Mouse (Mus musculus) liver, embryonic 14.5 days (tissue): Measurements from ENCODE around the gene Zmiz1. TPM values are rescaled to one million over a fixed set of nuclear protein-coding genes. Genes with fewer than 3 reads are reported as not detected.
A peak's percentile ranks its signal among the peaks of the same experiment; 100 is the strongest.

ENCODE experiments used
- ATAC-seq: fragments of 200-750 bp; cut with Nextera tagmentation; 2 replicates; pipeline ENCODE4 v1.8.0; 2017; ENCODE audit warnings: moderate number of reproducible peaks, mild to moderate bottlenecking, moderate library complexity; ENCODE audit not compliant: insufficient read depth
- DNase-seq, 3 experiments: peaks; one replicate each; pipeline ENCODE4 v3.0.0-alpha.2; 2012 to 2013; ENCODE audit warnings: low read depth in 3 of 3, low spot score in 3 of 3
- H3K27ac ChIP-seq: fragments of 300-500 bp; sonication (generic); 2 replicates; pipeline ENCODE4 v1.5.1; 2014; ENCODE audit warnings: moderate library complexity, mild to moderate bottlenecking, control low read depth, inconsistent platforms
- H3K27me3 ChIP-seq: fragments of 300-500 bp; sonication (generic); 2 replicates; pipeline ENCODE4 v1.6.1; 2014; ENCODE audit warnings: mild to moderate bottlenecking, low read length, moderate library complexity; ENCODE audit not compliant: control insufficient read depth, insufficient read depth
- H3K36me3 ChIP-seq: fragments of 300-500 bp; sonication (generic); replicated peaks from 2 replicates; pipeline ENCODE4 v1.6.1; 2014; ENCODE audit warnings: low read depth; ENCODE audit not compliant: control insufficient read depth, insufficient read depth
- H3K4me1 ChIP-seq, 2 experiments: fragments of 200-500 bp in 1 of 2; fragments of 300-500 bp in 1 of 2; sonication (generic) in 1 of 2; replicated peaks; 2 replicates each; pipeline ENCODE4 v1.6.1; 2012 to 2014; ENCODE audit warnings: antibody characterized with exemption in 1 of 2, inconsistent platforms in 1 of 2, low read length in 1 of 2; ENCODE audit not compliant: control insufficient read depth in 2 of 2, insufficient read depth in 2 of 2
- H3K4me2 ChIP-seq: fragments of 300-500 bp; sonication (generic); 2 replicates; pipeline ENCODE4 v1.6.1; 2014; ENCODE audit warnings: low read depth, mild to moderate bottlenecking, control low read depth, moderate library complexity
- H3K4me3 ChIP-seq, 2 experiments: fragments of 200-500 bp in 1 of 2; fragments of 300-500 bp in 1 of 2; sonication (generic) in 1 of 2; 2 replicates each; pipeline ENCODE4 v1.5.1; 2012 to 2014; ENCODE audit warnings: low read depth in 2 of 2, low read length in 2 of 2, mild to moderate bottlenecking in 2 of 2, control low read depth in 1 of 2, inconsistent platforms in 1 of 2, moderate library complexity in 1 of 2; ENCODE audit not compliant: insufficient read depth in 1 of 2
- H3K9ac ChIP-seq: fragments of 300-500 bp; sonication (generic); replicated peaks from 2 replicates; pipeline ENCODE4 v1.6.1; 2014; ENCODE audit warnings: mild to moderate bottlenecking, control low read depth, moderate library complexity
- H3K9me3 ChIP-seq: fragments of 300-500 bp; sonication (generic); 2 replicates; pipeline ENCODE4 v1.6.1; 2016; ENCODE audit warnings: low read length, mixed read lengths; ENCODE audit not compliant: control insufficient read depth
- CTCF ChIP-seq: IDR thresholded peaks from 2 replicates; pipeline ENCODE4 v1.5.1; 2016; ENCODE audit warnings: antibody characterized with exemption, low read depth, control low read depth
- EP300 ChIP-seq: IDR thresholded peaks from 2 replicates; pipeline ENCODE4 v1.6.1; 2016; ENCODE audit warnings: antibody characterized with exemption, low read depth
- WGBS: fragments of 180-500 bp; shearing (Covaris S2); extraction: QIAGEN DNeasy Blood & Tissue Kit; methylation state at CpG from one replicate; pipeline ENCODE4 v1.1.7; 2014; ENCODE audit not compliant: insufficient replicate concordance; 5-methylcytosine and 5-hydroxymethylcytosine counted together
- polyA plus RNA-seq, 2 experiments: library from polyadenylated mRNA; depleted of rRNA in 1 of 2; stranded (reverse) in 1 of 2; unstranded in 1 of 2; fragments of >200 nt; fragmentation: Nextera tagmentation in 1 of 2; extraction: Ambion mirVana in 1 of 2; gene quantifications; 2 replicates each; pipeline versions ENCODE4 v1.2.1 to v1.2.3; 2012 to 2014

Gene Zmiz1
- polyA plus RNA-seq, 2 experiments: 3.4 to 4.0 TPM

DNA sequence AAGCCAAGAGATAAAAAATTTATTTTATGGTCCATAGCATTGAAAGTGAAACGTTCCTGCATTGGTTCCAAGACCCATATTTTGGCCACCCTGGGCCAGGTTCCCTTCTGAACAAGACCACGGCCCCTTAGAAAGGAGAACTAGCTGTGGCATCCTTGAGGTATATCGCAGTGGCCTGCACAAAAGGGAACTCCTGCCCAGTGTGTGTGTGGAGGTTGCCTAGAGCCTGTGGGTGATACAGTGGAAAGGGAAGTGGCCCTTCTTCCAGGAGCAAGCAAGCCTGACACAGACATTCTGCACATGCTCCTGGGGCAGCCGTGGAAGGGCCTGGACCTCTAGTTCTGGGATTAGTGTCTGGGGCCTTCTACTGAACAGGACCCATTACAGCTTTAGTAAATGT lies 71.4 kb downstream of the Zmiz1 start:
- ATAC-seq: no peak
- TF ChIP-seq CTCF (no peak), EP300 (no peak)
- WGBS: 51% methylated on average over 4 of the region's 4 CpGs
- no peak overlapping the region for H3K27ac ChIP-seq
- DNase-seq: no peak
- no peak overlapping the region for H3K4me3 ChIP-seq
- H3K36me3 ChIP-seq: no peaks in the 10 kb centered on the region
- H3K4me1 ChIP-seq: peaks cover 38 to 48% of the 10 kb centered on the region in 2 experiments
- no peak overlapping the region for H3K4me2 ChIP-seq
- no peak overlapping the region for H3K9ac ChIP-seq
- no peaks in the 10 kb centered on the region for H3K9me3 ChIP-seq
- no peaks in the 10 kb centered on the region for H3K27me3 ChIP-seq

GRCm38 (mm10) chr14:25530815-25531214 lies 71.8 kb downstream of the Zmiz1 start:
- peaks cover 38 to 48% of the 10 kb centered on the region in 2 experiments for H3K4me1 ChIP-seq
- H3K9ac ChIP-seq: no peak overlapping the region
- no peak overlapping the region for H3K4me2 ChIP-seq
- DNase-seq (no peak), ATAC-seq (no peak)
- no peaks in the 10 kb centered on the region for H3K36me3 ChIP-seq
- no peaks in the 10 kb centered on the region for H3K9me3 ChIP-seq
- H3K27me3 ChIP-seq: no peaks in the 10 kb centered on the region
- WGBS: 68% methylated on average over 5 of the region's 5 CpGs
- no peak overlapping the region for H3K4me3 ChIP-seq
- no peak overlapping the region for H3K27ac ChIP-seq
- TF ChIP-seq EP300 (no peak), CTCF (peak; percentile 12; the same call in 1 of the 2 replicates)

- no peaks in the 10 kb centered on the region for H3K27me3 ChIP-seq
- peaks cover 38 to 44% of the 10 kb centered on the region in 2 experiments for H3K4me1 ChIP-seq
- H3K9me3 ChIP-seq: no peaks in the 10 kb centered on the region
- 54% methylated on average over 3 of the region's 3 CpGs for WGBS
- no peak overlapping the region for H3K4me2 ChIP-seq
- ATAC-seq (no peak), DNase-seq (no peak)
- no peak overlapping the region for H3K4me3 ChIP-seq
- no peaks in the 10 kb centered on the region for H3K36me3 ChIP-seq
- no peak overlapping the region for H3K9ac ChIP-seq
- H3K27ac ChIP-seq: no peak overlapping the region
- TF ChIP-seq EP300 (no peak), CTCF (no peak)
Measured at GRCm38 (mm10) chr14:25533010-25533409, 74.0 kb downstream of the Zmiz1 start.

DNA sequence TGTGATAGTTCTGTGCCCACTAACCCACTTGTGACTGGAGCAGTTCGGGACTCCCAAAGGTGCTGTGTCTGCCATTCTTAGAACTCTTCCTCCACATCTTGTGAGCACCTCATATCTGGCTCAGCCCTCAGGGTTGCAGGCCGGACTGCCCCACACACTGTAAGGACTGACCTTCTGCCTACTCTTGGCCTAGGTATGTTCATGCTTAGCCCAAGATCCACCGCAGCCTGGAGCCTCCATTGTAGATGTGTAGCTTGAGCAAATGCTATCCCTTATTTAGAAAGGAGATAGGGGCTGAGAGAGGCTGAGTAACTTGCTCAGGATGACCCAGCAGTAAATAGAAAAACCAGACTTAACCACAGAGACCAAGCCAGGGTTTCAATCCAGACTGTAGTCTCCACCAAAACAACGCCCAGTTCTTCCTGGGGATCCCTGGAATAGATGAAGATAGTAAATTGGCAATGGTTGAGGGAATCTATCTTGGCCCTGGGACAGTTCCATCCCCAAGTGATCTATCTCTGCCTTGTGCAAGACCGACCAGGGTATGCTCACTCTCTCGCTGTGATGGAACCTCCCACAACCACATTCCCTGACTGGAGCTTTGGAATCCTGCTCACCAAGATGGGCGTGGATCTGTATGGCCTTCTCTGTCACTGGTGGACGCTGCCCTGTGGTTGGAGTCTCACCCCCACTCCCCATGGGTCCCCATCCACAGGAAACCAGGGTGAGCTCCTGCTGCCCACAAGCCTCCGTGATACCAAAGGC lies 74.8 kb downstream of the Zmiz1 start:
- ATAC-seq (no peak), DNase-seq (no peak)
- H3K4me1 ChIP-seq: peaks cover 38 to 44% of the 10 kb centered on the region in 2 experiments
- H3K9me3 ChIP-seq: no peaks in the 10 kb centered on the region
- TF ChIP-seq EP300 (no peak), CTCF (no peak)
- H3K4me2 ChIP-seq: no peak overlapping the region; the same call in 1 of the 2 replicates
- H3K27ac ChIP-seq: peak overlapping the region; percentile 4; the same call in 1 of the 2 replicates
- H3K36me3 ChIP-seq: no peaks in the 10 kb centered on the region
- no peak overlapping the region for H3K4me3 ChIP-seq
- no peak overlapping the region for H3K9ac ChIP-seq
- no peaks in the 10 kb centered on the region for H3K27me3 ChIP-seq
- 38% methylated on average over 9 of the region's 9 CpGs for WGBS

DNA sequence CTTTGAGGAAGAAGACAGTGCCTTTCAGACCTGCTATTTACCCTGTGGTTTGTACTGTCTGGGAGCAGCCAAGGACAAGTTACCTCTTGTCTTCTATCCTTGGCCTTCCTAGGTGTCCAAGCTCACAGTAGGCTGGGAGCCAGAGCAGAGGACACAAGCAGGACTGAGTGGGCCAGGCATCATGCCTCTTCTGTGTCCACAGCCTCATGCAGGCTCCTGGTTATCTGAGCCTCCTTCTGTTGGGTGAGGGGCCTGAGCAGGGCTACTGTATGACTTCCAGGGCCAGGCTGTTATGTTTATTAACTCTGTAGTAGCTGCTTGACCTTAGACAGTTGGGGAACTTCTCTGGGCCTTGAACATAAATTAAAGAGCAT lies 75.4 kb downstream of the Zmiz1 start:
- DNase-seq (no peak), ATAC-seq (peak; percentile 65; the same call in 1 of the 2 replicates)
- Histone ChIP-seq H3K4me1 (peaks cover 38 to 44% of the 10 kb centered on the region in 2 experiments), H3K4me3 (no peak overlapping the region), H3K36me3 (no peaks in the 10 kb centered on the region), H3K9me3 (no peaks in the 10 kb centered on the region), H3K27me3 (no peaks in the 10 kb centered on the region), H3K9ac (peak overlapping the region; percentile 19; the same call in 1 of the 2 replicates), H3K4me2 (peak overlapping the region; percentile 20; the same call in 1 of the 2 replicates), H3K27ac (peak overlapping the region; percentile 24)
- TF ChIP-seq CTCF (no peak), EP300 (peak; percentile 33; the same call in 1 of the 2 replicates)
